Mouse (Mus musculus) CH12.LX (cell line): ENCODE data around the gene Asprv1.

Experiments used
- CTCF ChIP-seq, 2 experiments: IDR thresholded peaks in 1 of 2; conservative IDR thresholded peaks in 1 of 2; 2 replicates each; pipeline ENCODE4 v1.5.1; 2011 to 2012; ENCODE audit warnings: low read depth in 2 of 2, low read length in 2 of 2, improper control_type of control experiment in 1 of 2, inconsistent platforms in 1 of 2, mild to moderate bottlenecking in 1 of 2, moderate library complexity in 1 of 2
- EP300 ChIP-seq: IDR thresholded peaks from 2 replicates; pipeline ENCODE4 v1.6.1; 2011; ENCODE audit warnings: low read length, improper control_type of control experiment
- HCFC1 ChIP-seq: IDR thresholded peaks from 2 replicates; pipeline ENCODE4 v1.6.1; 2012; ENCODE audit warnings: low read depth, mild to moderate bottlenecking, inconsistent platforms, low read length, improper control_type of control experiment
- JUND ChIP-seq: conservative IDR thresholded peaks from 2 replicates; pipeline ENCODE4 v1.6.1; 2011; ENCODE audit warnings: low read depth, low read length, improper control_type of control experiment
- NELFE ChIP-seq: IDR thresholded peaks from 2 replicates; pipeline ENCODE4 v1.6.1; 2011; ENCODE audit warnings: low read depth, low read length, improper control_type of control experiment
- POLR2A ChIP-seq: IDR thresholded peaks from 2 replicates; pipeline ENCODE4 v1.6.1; 2011; ENCODE audit warnings: low read depth, mild to moderate bottlenecking, improper control_type of control experiment, low read length
- RCOR1 ChIP-seq: conservative IDR thresholded peaks from 2 replicates; pipeline ENCODE4 v1.6.1; 2012; ENCODE audit warnings: low read depth, mild to moderate bottlenecking, inconsistent platforms, low read length, improper control_type of control experiment
- SIN3A ChIP-seq: IDR thresholded peaks from 2 replicates; pipeline ENCODE4 v1.6.1; 2012; ENCODE audit warnings: low read length, improper control_type of control experiment, inconsistent platforms
- USF1 ChIP-seq: IDR thresholded peaks from 2 replicates; pipeline ENCODE4 v1.6.1; 2014; ENCODE audit warnings: low read depth, mild to moderate bottlenecking, inconsistent platforms, low read length, improper control_type of control experiment

DNA sequence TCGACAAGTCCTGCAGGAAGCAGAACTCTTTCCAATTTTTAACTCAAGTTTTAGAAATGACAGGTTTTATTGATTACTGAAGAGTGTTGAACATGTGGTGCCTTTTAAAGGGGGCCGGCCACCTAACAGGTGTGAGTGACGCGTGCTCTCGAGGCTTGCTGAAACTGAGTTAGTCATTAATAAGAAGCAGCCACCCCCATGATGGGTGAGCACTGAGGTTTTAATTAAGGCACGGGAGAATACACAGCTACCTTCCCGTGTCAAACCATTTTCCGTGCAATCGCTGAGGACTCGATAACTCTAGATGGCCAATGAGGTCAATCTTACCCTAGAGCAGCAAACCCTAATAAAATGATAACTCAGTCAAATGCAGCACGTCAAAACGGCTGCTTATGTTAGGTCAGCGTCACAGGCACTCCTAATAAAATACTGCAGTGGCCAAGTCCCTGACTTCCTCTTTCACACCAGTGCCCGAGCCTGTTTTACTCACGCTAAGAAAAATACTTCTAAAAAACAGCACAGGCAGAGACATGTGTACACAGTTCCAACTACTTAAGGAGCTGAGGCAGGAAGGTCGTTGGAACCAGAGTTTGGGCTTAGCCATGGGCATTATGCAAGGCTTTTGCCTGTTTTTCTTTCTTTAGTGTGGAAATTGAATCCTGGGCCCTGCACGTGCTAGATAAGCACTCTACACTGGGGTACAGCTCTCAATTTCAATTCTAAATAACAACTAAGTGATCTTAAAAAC is 37.8 kb downstream of the Asprv1 start:
- TF ChIP-seq USF1 (no peak), HCFC1 (no peak), JUND (no peak), SIN3A (no peak), POLR2A (no peak), RCOR1 (no peak), EP300 (no peak), NELFE (no peak), CTCF (conservative IDR thresholded peaks at IDR 0.05 in 1 of 2, IDR thresholded peaks at IDR 0.05 in 1 of 2; ENCODE audit: low read depth in 2 of 2, low read length in 2 of 2) (no peak)
